Mouse (Mus musculus): Measurements from ENCODE around the gene Bcl2l15. TPM values are rescaled to one million over a fixed set of nuclear protein-coding genes. Genes with fewer than 3 reads are reported as not detected.

Gene Bcl2l15
- 0.35 TPM in 1 of 2 replicates, not detected in the other for polyA plus RNA-seq (2014; fragmentation: Nextera tagmentation; extraction: Ambion mirVana)

GRCm38 (mm10) chr3:103832426-103832825 is at the start of gene Bcl2l15:
Gene Bcl2l15, plus strand, starts transcription at chr3:103832601.
- no peak within 1 kb of the TSS for H3K4me2 ChIP-seq (ENCODE audit: low read depth, severe bottlenecking)
- no peaks in the 10 kb centered on the region for H3K36me3 ChIP-seq (ENCODE audit: control insufficient read depth, insufficient read depth, low read length)
- no peaks in the 10 kb centered on the region for H3K27me3 ChIP-seq (ENCODE audit: control insufficient read depth, insufficient read depth, low read length)
- no peak within 1 kb of the TSS for H3K4me3 ChIP-seq (ENCODE audit: low read depth, low read length)
- no peak for DNase-seq (ENCODE audit: low spot score)
- no peaks in the 10 kb centered on the region for H3K9me3 ChIP-seq (ENCODE audit: control insufficient read depth, low read length)
- no peak for ATAC-seq (ENCODE audit: insufficient number of reproducible peaks, low FRiP score, low TSS enrichment, low read depth)
- no peaks in the 10 kb centered on the region for H3K4me1 ChIP-seq (ENCODE audit: control insufficient read depth, insufficient read depth, low read length)
- no peak within 1 kb of the TSS for H3K9ac ChIP-seq (ENCODE audit: low read length)
- H3K27ac ChIP-seq (replicated peaks; ENCODE audit: low read depth, low read length) = no peak within 1 kb of the TSS

- Histone ChIP-seq H3K36me3 (ENCODE audit: control insufficient read depth, insufficient read depth, low read length) (no peaks in the 10 kb centered on the region; the same call in 1 of the 2 replicates), H3K4me1 (ENCODE audit: control insufficient read depth, insufficient read depth, low read length) (no peaks in the 10 kb centered on the region), H3K27ac (replicated peaks; ENCODE audit: low read depth, low read length) (no peak overlapping the region), H3K4me3 (ENCODE audit: low read depth, low read length) (no peak overlapping the region), H3K4me2 (ENCODE audit: low read depth, severe bottlenecking) (no peak overlapping the region), H3K9ac (ENCODE audit: low read length) (no peak overlapping the region), H3K9me3 (ENCODE audit: control insufficient read depth, low read length) (no peaks in the 10 kb centered on the region), H3K27me3 (ENCODE audit: control insufficient read depth, insufficient read depth, low read length) (no peaks in the 10 kb centered on the region)
- no peak for ATAC-seq (ENCODE audit: insufficient number of reproducible peaks, low FRiP score, low TSS enrichment, low read depth)
- DNase-seq (ENCODE audit: low spot score) = no peak
- WGBS = 89% methylated on average over 4 of the region's 4 CpGs
Observed at GRCm38 (mm10) chr3:103782844-103783609, 49.4 kb upstream of the Bcl2l15 start.

- H3K4me2 ChIP-seq (ENCODE audit: low read depth, severe bottlenecking) = no peak overlapping the region
- no peak for DNase-seq (ENCODE audit: low spot score)
- H3K4me3 ChIP-seq (ENCODE audit: low read depth, low read length) = no peak overlapping the region
- no peaks in the 10 kb centered on the region for H3K27me3 ChIP-seq (ENCODE audit: control insufficient read depth, insufficient read depth, low read length)
- 0 out of 2 replicates have a peak, but pooled peaks cover 2% of the 10 kb centered on the region for H3K4me1 ChIP-seq (ENCODE audit: control insufficient read depth, insufficient read depth, low read length)
- H3K9me3 ChIP-seq (ENCODE audit: control insufficient read depth, low read length) = no peaks in the 10 kb centered on the region
- no peak overlapping the region for H3K9ac ChIP-seq (ENCODE audit: low read length)
- no peak overlapping the region for H3K27ac ChIP-seq (replicated peaks; ENCODE audit: low read depth, low read length)
- no peaks in the 10 kb centered on the region for H3K36me3 ChIP-seq (ENCODE audit: control insufficient read depth, insufficient read depth, low read length)
- no peak for ATAC-seq (ENCODE audit: insufficient number of reproducible peaks, low FRiP score, low TSS enrichment, low read depth)
- WGBS = 73% methylated on average over 7 of the region's 7 CpGs
Observed at GRCm38 (mm10) chr3:103787225-103787624, 45.2 kb upstream of the Bcl2l15 start.

GRCm38 (mm10) chr3:103789096-103789495 is 43.3 kb upstream of the Bcl2l15 start:
- DNase-seq (ENCODE audit: low spot score) (no peak), ATAC-seq (ENCODE audit: insufficient number of reproducible peaks, low FRiP score, low TSS enrichment, low read depth) (no peak)
- H3K4me2 ChIP-seq (ENCODE audit: low read depth, severe bottlenecking) = no peak overlapping the region
- 84% methylated on average over 7 of the region's 7 CpGs for WGBS
- no peak overlapping the region for H3K27ac ChIP-seq (replicated peaks; ENCODE audit: low read depth, low read length)
- no peak overlapping the region for H3K4me3 ChIP-seq (ENCODE audit: low read depth, low read length)
- no peaks in the 10 kb centered on the region for H3K9me3 ChIP-seq (ENCODE audit: control insufficient read depth, low read length)
- H3K27me3 ChIP-seq (ENCODE audit: control insufficient read depth, insufficient read depth, low read length) = no peaks in the 10 kb centered on the region
- 0 out of 2 replicates have a peak, but pooled peaks cover 2% of the 10 kb centered on the region for H3K4me1 ChIP-seq (ENCODE audit: control insufficient read depth, insufficient read depth, low read length)
- H3K9ac ChIP-seq (ENCODE audit: low read length) = no peak overlapping the region
- no peaks in the 10 kb centered on the region for H3K36me3 ChIP-seq (ENCODE audit: control insufficient read depth, insufficient read depth, low read length)

- ATAC-seq (ENCODE audit: insufficient number of reproducible peaks, low FRiP score, low TSS enrichment, low read depth) (no peak), DNase-seq (ENCODE audit: low spot score) (peak; percentile 36)
- Histone ChIP-seq H3K36me3 (ENCODE audit: control insufficient read depth, insufficient read depth, low read length) (no peaks in the 10 kb centered on the region), H3K9ac (ENCODE audit: low read length) (peak overlapping the region; percentile 81), H3K27me3 (ENCODE audit: control insufficient read depth, insufficient read depth, low read length) (no peaks in the 10 kb centered on the region), H3K4me1 (ENCODE audit: control insufficient read depth, insufficient read depth, low read length) (0 out of 2 replicates have a peak, but pooled peaks cover 2% of the 10 kb centered on the region), H3K4me2 (ENCODE audit: low read depth, severe bottlenecking) (peak overlapping the region; percentile 73), H3K9me3 (ENCODE audit: control insufficient read depth, low read length) (no peaks in the 10 kb centered on the region), H3K27ac (replicated peaks; ENCODE audit: low read depth, low read length) (0 out of 2 replicates have a peak overlapping the region, but pooled peaks have one; percentile 22), H3K4me3 (ENCODE audit: low read depth, low read length) (peak overlapping the region; percentile 74)
- 3% methylated on average over 14 of the region's 14 CpGs for WGBS
Observed at GRCm38 (mm10) chr3:103789891-103790345, 42.5 kb upstream of the Bcl2l15 start.

GRCm38 (mm10) chr3:103790346-103791145 is 41.9 kb upstream of the Bcl2l15 start:
- H3K27me3 ChIP-seq (ENCODE audit: control insufficient read depth, insufficient read depth, low read length) = no peaks in the 10 kb centered on the region
- H3K27ac ChIP-seq (replicated peaks; ENCODE audit: low read depth, low read length) = 0 out of 2 replicates have a peak overlapping the region, but pooled peaks have one; percentile 22
- H3K9ac ChIP-seq (ENCODE audit: low read length) = peak overlapping the region; percentile 81
- H3K36me3 ChIP-seq (ENCODE audit: control insufficient read depth, insufficient read depth, low read length) = no peaks in the 10 kb centered on the region
- DNase-seq (ENCODE audit: low spot score) (peak; percentile 69), ATAC-seq (ENCODE audit: insufficient number of reproducible peaks, low FRiP score, low TSS enrichment, low read depth) (peak; percentile 85)
- H3K4me1 ChIP-seq (ENCODE audit: control insufficient read depth, insufficient read depth, low read length) = 0 out of 2 replicates have a peak, but pooled peaks cover 2% of the 10 kb centered on the region
- H3K9me3 ChIP-seq (ENCODE audit: control insufficient read depth, low read length) = no peaks in the 10 kb centered on the region
- H3K4me2 ChIP-seq (ENCODE audit: low read depth, severe bottlenecking) = peak overlapping the region; percentile 73
- H3K4me3 ChIP-seq (ENCODE audit: low read depth, low read length) = peak overlapping the region; percentile 74
- WGBS = under 1% methylated on average over 53 of the region's 61 CpGs

GRCm38 (mm10) chr3:103791230-103792110 is 40.9 kb upstream of the Bcl2l15 start, which contains the start of gene Hipk1:
Gene Hipk1, minus strand, starts transcription at chr3:103791563.
- ATAC-seq (ENCODE audit: insufficient number of reproducible peaks, low FRiP score, low TSS enrichment, low read depth) (peak; percentile 89), DNase-seq (ENCODE audit: low spot score) (peak; percentile 94)
- no peaks in the 10 kb centered on the region for H3K9me3 ChIP-seq (ENCODE audit: control insufficient read depth, low read length)
- H3K36me3 ChIP-seq (ENCODE audit: control insufficient read depth, insufficient read depth, low read length) = no peaks in the 10 kb centered on the region
- WGBS = 10% methylated on average over 47 of the region's 49 CpGs
- H3K9ac ChIP-seq (ENCODE audit: low read length) = peak within 1 kb of the TSS; percentile 81
- peak within 1 kb of the TSS; percentile 73 for H3K4me2 ChIP-seq (ENCODE audit: low read depth, severe bottlenecking)
- H3K27ac ChIP-seq (replicated peaks; ENCODE audit: low read depth, low read length) = 0 out of 2 replicates have a peak within 1 kb of the TSS, but pooled peaks have one; percentile 22
- peak within 1 kb of the TSS; percentile 74 for H3K4me3 ChIP-seq (ENCODE audit: low read depth, low read length)
- H3K27me3 ChIP-seq (ENCODE audit: control insufficient read depth, insufficient read depth, low read length) = no peaks in the 10 kb centered on the region
- 0 out of 2 replicates have a peak, but pooled peaks cover 2% of the 10 kb centered on the region for H3K4me1 ChIP-seq (ENCODE audit: control insufficient read depth, insufficient read depth, low read length)
